Mouse (Mus musculus) right cerebral cortex, postnatal 10 days (tissue): ENCODE measurements around the gene Kcnc3.
A peak's percentile ranks its signal among the peaks of the same experiment; 100 is the strongest.

ENCODE experiments used
- DNase-seq, 2 experiments: peaks; one replicate each; pipeline ENCODE4 v3.0.0; 2021; ENCODE audit warnings: low spot score in 2 of 2

Gene Kcnc3

GRCm38 (mm10) chr7:44590402-44591347, at the start of gene Kcnc3:
Kcnc3 (plus strand) TSS chr7:44590664.
- DNase-seq, result peak; percentile 97 to 99

DNA sequence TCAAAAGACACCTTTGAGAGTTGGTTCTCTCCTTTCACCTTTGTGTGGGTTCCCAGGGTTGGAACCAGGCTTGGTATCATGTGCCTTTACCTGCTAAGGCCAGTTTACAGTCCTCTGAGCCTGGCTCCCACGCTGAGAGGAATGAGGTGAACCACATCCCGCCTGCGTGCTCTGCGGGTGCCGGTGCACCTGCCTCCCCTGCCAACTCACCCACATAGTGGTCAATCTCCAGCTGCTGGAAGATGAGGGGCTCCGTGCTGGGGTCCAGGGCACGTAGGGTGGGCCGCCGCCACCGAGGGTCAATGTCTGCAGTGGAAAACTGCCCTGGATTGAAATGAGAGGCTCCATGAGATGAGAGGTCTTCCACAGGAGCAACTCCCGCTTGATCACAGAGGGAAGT, 47.9 kb upstream of the Kcnc3 start:
- DNase-seq, result no peak

GRCm38 (mm10) chr7:44543071-44543470, 47.4 kb upstream of the Kcnc3 start:
- no peak for DNase-seq

GRCm38 (mm10) chr7:44546274-44546673, 44.2 kb upstream of the Kcnc3 start:
- no peak for DNase-seq

GRCm38 (mm10) chr7:44547041-44547440, 43.4 kb upstream of the Kcnc3 start:
- no peak for DNase-seq

DNA sequence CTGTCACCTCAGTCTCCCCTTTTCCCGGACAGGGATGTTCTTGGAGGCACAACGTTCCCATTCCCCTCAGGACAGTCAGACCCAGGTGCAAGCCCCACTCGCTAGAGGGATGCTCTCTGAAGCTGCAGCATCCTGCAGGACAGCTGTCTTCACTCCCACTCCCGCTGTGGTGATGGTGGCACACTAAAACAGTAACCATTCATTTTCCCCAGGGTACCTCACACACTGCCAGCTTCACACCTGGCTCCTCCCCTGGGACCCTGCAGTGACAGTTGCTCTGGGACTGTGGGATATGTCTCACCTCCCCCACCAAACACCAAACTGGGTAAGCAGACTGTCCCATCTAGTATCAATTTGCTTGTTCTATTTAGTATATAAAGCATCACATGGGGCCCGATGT, 42.7 kb upstream of the Kcnc3 start:
- no peak for DNase-seq

GRCm38 (mm10) chr7:44548497-44549087, 41.9 kb upstream of the Kcnc3 start, which contains the start of gene Pold1:
Pold1 (minus strand) TSS chr7:44548849.
- DNase-seq, result peak; percentile 99 to 100

- DNase-seq, result no peak
These were observed 40.6 kb upstream of the Kcnc3 start for GRCm38 (mm10) chr7:44549621-44550408.

GRCm38 (mm10) chr7:44550409-44550678, 40.1 kb upstream of the Kcnc3 start:
- no peak for DNase-seq

DNA sequence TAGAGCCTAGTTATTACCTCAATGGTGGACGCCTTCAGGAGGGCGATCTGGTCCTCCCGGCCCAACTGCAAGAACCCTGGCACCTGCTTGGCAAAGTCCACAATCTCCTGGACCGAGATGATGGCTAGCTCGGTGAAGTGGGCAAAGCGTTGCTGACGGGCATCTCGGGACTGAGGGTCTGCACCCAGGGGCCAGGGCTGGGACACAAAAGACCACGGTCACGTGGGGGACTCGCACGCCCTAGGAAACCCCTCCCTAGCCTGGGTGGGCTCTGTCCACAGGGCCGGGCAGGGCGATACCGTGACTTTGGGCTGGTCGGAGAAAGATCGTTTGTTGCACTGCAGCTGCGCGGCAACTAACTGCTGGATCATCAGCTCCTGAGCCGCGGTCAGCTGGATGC, 39.2 kb upstream of the Kcnc3 start:
- DNase-seq, result peak in 1 of 2 experiments; percentile 29

- DNase-seq, result peak in 1 of 2 experiments; percentile 31
These were observed 38.7 kb upstream of the Kcnc3 start for GRCm38 (mm10) chr7:44551731-44552130.

- peak in 1 of 2 experiments; percentile 26 for DNase-seq
These were observed 38.1 kb upstream of the Kcnc3 start for GRCm38 (mm10) chr7:44552141-44552908.

DNA sequence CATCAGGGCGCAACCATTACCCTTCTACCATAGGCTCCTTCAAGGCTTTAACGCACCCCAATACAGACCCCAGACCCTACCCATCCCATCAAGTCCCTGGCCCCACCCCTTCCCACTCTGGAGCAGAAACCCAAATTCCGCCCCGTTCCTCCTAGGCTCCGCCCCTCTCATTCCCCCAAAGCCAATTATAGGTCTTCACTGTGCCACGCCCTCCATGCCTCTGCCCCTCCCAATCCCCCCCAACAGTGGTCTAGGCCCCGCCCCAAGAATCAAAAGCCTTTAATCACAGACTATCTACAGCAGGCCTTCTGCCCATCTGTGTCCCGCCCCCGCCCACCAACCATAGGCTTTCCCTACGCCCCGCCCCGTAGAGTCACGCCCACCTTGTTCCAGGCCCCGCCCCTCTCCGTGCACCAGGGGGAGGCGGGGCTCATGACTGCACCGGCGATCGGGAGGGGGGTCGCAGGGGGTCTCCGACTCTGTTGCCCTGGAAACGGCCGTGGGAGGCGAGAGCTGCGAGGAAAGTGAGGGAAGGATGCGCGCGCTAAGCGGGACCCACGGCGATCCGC, 37.2 kb upstream of the Kcnc3 start:
- DNase-seq, result peak; percentile 82

GRCm38 (mm10) chr7:44553826-44554225, 36.6 kb upstream of the Kcnc3 start, which contains the start of gene Nr1h2:
Nr1h2 (minus strand) TSS chr7:44553951.
- peak; percentile 98 for DNase-seq

GRCm38 (mm10) chr7:44557629-44558028, 32.8 kb upstream of the Kcnc3 start:
- DNase-seq, result no peak

DNA sequence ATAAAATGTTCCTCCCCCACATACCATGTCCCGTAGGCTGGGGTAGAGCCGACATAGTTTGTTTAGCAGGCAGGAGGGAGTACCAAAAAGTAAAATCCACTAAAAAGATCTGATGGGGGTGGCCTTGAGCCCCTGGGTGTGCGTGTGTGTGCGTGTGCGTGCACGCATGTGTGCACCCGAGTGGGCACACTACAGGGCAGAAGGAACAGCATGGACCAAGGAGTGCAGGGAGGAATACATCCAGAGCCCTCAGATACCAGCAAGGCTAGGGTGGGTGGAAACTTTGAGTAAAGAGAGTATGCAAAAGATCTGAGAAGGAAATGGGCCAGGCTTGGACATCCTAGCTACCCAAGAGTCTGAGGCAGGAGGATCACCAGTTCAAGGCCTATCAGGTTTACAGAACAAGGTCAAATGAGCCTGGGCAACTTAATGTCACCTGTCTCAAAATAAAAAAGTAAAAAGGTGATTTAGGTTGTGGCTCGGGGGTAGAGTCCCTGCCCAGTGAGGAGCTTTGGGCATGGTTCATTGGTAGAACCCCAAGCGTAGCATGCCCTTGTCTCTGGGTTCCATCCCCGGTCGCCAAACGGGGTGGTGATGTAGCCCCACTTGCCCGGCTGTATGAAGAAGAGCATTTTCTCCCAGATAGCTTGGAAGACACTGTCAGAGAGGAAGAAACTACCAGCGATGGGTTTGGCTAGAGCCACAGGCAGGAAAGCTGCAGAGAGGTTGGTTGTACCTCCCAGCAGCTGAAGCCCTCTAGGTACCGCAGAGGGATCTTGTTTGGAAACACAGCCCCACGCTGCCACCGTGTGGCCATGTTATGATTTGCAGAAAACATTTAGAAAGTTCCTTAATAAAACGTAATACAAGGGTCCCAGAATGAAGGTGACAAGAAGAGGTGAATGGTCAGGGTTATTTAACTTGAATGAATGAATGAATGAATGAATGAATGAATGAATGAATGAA, 29.7 kb upstream of the Kcnc3 start:
- peak; percentile 83 to 89 for DNase-seq

DNA sequence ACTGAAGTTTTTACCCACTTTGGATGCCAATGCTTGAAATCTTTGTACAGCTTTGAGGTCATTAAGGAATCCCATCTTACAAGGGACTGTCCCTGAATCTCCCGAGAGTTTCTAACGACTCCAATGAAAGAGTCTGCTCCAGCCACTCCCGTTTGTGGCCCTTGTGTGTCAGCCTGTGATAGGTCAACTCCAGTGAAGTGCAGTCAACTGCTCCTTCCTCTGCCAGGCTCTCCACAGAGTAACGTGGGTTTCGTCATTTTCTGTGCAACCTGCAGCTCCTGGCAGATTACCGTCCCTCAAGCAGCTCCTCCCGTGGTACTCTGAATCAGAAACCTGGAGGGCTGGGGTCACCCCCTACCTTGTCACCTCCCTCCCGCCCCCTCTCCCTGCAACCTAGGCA, 27.2 kb upstream of the Kcnc3 start:
- no peak for DNase-seq

DNA sequence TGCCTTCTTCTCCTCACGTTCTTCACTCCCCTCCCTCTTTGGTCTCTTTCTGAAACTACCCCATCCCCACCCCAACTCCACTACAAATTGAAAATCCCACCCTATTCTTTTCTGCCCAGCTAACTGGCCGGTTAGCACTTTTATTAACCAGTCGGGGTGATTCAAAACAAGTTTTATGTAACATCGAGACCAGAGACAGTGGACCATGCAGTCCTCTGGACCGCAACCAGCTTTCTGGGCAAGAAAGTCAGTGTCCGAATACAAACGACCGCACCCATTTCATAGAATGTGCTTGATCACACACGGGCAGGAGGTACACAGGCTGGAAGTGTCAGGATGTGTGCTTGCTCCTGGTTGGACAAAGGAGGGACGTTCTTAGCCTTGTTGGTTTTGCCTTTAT, 26.0 kb upstream of the Kcnc3 start:
- DNase-seq, result no peak

GRCm38 (mm10) chr7:44565414-44565813, 25.1 kb upstream of the Kcnc3 start:
- DNase-seq, result no peak

GRCm38 (mm10) chr7:44568803-44569202, 21.7 kb upstream of the Kcnc3 start:
- DNase-seq, result no peak
